Mouse (Mus musculus) splenic B cell, adult 2 months (primary cell): ENCODE results near the gene Tbc1d23.
"Not testable (repeated sequence)": the region's sequence is repeated elsewhere in the genome, so short reads cannot be mapped to it uniquely, and the experiment has no call there.

Source experiments
- DNase-seq: peaks from one replicate; pipeline ENCODE4 v3.0.0-alpha.2; 2011; ENCODE audit warnings: low read depth, low spot score
- H3K27me3 ChIP-seq: 2 replicates; pipeline ENCODE4 v1.6.1; 2012; ENCODE audit warnings: mild to moderate bottlenecking, low read length, moderate library complexity, mixed read lengths; ENCODE audit not compliant: control insufficient read depth, poor library complexity, insufficient read depth, severe bottlenecking
- H3K36me3 ChIP-seq: 2 replicates; pipeline ENCODE4 v1.6.1; 2012; ENCODE audit warnings: mild to moderate bottlenecking, low read length, moderate library complexity, mixed read lengths; ENCODE audit not compliant: control insufficient read depth, poor library complexity, insufficient read depth, severe bottlenecking

The Tbc1d23 gene

DNA sequence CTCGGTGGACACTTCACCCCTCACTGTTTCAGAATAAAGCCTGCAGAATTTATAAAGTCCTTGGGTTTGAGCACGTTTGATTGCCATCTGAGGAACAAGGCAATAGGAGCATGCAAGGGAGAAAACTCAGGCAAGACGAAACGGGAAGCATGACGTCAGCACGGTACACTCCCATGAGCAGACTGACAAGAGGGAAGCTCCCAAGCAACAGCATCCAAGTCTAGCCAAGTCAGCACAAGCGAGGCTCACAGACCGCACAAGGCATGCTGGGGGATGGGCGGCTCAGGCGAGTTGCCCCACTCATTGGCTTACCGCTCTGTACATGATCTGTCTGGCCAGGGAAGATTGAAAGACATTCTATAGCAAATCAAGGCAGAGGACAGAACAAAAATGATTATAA is 50.1 kb downstream of the Tbc1d23 start:
- DNase-seq = no peak
- Histone ChIP-seq H3K27me3 (no peaks in the 10 kb centered on the region; the same call in 1 of the 2 replicates), H3K36me3 (peaks cover 7% of the 10 kb centered on the region)

DNA sequence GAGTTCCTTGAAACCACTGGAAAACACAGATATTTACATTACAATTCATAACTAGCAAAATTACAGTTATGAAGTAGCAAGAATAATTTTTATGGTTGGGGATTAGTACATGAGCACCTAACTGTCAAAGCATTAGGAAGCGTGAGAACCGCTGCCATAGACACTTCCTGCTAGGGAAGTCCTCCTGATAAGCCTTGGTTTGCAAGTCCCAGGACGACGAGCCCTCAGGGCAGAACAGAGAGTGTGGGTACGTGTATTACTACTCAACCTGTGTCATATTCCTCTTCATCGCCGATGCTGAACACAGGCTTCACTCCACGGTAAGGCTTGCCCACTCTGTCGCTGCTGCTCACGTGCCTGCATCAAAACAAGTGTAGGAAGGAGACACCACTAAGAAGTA is 53.6 kb downstream of the Tbc1d23 start:
- no peak for DNase-seq
- Histone ChIP-seq H3K27me3 (no peaks in the 10 kb centered on the region), H3K36me3 (peaks cover 2% of the 10 kb centered on the region)

DNA sequence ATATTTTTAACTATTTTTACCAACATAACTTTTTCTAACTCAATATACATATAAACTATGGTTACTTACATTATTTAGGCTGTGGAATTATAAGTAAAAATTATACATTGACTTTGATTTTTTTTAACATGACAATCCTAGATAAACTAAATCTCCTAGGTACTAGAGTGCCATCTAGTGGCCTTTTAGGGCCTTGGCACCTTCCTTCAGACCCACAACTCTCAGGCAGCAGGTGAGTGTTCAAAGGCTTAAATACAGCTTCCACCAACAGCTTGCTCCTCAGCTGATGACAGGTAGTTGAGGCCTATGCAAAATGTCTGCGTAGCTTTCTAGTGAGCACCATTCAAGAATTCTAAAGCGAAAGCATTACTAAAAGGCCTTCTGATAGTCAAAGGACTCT is 54.0 kb downstream of the Tbc1d23 start:
- Histone ChIP-seq H3K36me3 (peaks cover 2% of the 10 kb centered on the region), H3K27me3 (no peaks in the 10 kb centered on the region)
- peak; percentile 70 for DNase-seq

DNA sequence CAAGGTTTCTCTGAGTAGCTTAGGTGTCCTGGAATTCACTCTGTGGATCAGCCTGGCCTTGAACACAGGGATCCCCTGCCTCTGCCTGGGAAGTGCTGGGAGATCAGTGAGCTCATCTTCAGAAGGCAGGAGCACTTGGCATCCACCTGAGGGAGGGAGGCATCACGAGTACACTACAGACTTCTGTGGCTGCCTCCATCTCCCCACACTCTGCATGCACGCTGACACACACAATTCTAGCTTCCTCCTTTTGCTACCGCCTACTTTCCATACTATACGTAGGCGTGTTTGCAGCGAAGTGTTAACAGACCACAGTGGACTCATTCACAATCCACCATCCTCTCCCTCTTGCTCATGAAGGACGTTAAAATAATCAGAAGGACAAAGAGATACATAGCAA is 55.0 kb downstream of the Tbc1d23 start:
- Histone ChIP-seq H3K27me3 (no peaks in the 10 kb centered on the region), H3K36me3 (peaks cover 4% of the 10 kb centered on the region)
- DNase-seq = peak; percentile 11

DNA sequence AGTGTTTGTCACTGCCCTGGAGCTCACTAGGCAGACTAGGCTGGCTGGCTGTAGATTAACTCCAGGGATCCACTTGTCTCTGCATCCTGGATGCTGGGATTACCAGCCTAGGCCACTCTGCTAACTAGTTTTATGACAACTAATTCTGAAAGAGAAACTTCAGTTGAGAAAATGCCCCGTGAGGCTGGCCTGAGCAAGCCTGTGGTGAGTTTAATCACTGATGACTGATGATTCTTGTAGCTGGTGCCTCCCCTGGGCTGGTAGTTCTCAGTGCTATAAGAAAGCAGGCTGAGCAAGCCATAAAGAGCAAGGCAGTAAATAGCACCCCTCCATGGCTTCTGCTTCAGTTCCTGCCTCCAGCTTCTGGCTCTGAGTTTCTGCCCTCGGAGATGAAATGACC is 55.6 kb downstream of the Tbc1d23 start:
- DNase-seq = no peak
- Histone ChIP-seq H3K36me3 (peaks cover 1% of the 10 kb centered on the region; the same call in 1 of the 2 replicates), H3K27me3 (no peaks in the 10 kb centered on the region)

DNA sequence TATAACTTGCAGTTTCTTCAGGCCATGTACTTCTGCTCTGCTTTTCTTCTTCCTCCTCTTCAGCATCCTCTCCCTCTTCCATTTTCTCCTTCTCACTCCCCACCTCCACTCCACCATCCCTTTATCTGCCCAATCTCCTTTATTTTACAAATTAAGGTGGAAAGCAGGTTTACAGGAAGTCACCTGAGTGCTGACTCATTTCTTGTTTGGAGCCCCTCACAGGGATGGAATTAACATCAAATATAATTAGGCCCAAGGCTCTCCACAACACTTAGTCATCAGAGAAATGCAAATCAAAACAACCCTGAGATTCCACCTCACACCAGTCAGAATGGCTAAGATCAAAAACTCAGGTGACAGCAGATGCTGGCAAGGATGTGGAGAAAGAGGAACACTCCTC is 56.8 kb downstream of the Tbc1d23 start:
- H3K36me3 ChIP-seq, H3K27me3 ChIP-seq, DNase-seq: not testable (repeated sequence)

DNA sequence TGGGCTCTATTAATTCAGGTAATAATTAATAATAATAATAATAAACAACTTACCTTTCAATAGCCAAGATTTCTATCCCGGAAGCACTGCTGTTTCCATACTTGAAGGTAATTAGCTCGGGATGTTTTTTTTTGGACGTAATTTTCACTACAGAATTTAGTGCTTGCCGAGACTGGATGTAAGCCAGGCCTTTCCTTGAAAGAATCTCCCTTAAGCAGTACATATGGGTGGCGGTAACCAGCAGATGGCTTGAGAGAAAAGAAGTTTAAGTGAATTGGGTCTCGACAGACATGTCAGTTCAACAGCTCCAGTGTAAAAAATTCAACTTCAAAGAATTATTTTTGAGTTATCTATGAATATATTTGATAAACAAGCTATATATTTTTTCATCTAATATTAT is 59.7 kb downstream of the Tbc1d23 start:
- Histone ChIP-seq H3K36me3 (peaks cover 1% of the 10 kb centered on the region; the same call in 1 of the 2 replicates), H3K27me3 (no peaks in the 10 kb centered on the region)
- no peak for DNase-seq

DNA sequence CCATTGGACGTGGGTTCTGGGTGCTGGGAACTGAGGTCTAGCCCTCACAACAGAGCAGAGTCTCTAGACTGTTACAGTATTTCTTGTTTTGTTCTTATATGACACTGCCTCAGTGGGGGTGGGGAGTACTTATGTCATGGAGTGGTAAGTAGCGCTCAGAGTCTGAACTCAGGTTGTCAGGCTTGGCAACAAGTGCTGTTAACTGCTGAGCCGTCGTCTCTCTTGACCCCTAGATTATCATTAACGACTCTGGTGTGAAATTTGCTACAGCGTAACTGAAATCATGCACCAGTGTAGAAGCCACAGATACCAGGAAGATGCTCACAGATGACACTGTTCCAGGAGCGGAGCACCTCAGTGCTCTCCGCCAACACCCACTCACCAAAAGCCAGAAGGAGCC is 60.1 kb downstream of the Tbc1d23 start:
- no peaks in the 10 kb centered on the region for H3K27me3 ChIP-seq
- H3K36me3 ChIP-seq = peaks cover 1% of the 10 kb centered on the region; the same call in 1 of the 2 replicates
- DNase-seq = no peak

DNA sequence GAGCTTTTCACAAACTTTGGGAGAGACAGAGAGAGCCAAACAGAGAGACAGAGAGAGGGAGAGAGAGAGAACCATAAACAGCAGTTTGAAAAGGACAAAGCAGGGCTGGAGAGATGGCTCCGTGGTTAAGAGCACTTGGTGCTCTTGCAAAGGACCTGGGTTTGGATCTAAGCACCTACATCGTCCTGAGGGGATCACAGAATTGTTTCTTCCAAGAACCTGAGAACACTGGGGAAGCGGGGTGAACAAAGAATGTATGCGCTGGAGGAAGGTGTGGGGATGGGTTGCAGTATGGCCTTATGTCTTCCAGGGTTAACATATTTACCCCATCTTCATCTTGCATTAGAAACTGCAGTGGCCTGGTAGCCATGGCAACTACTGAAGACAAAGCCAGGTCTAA is 63.1 kb downstream of the Tbc1d23 start:
- Histone ChIP-seq H3K36me3 (peaks cover 1% of the 10 kb centered on the region; the same call in 1 of the 2 replicates), H3K27me3 (no peaks in the 10 kb centered on the region)
- no peak for DNase-seq

DNA sequence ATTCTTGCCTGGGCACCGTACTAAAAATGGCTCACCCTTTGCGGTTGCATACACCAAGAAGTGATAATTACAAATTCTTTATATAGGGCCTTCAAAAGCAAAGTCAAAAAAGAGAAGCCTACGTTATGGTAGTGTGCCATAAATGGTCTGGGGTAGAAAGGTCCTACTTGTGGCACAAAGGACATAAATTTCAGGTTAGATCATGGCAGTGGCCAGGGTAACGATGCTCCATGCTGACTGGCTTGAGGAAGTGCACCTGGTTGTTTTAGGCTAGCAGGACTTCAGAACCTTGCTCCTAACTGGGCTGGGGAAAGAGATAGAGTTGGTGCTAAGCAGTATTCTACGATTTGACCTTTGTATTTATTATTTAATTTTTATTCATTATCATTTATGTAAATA is 63.8 kb downstream of the Tbc1d23 start:
- DNase-seq = no peak
- Histone ChIP-seq H3K36me3 (peaks cover 1% of the 10 kb centered on the region; the same call in 1 of the 2 replicates), H3K27me3 (no peaks in the 10 kb centered on the region)

DNA sequence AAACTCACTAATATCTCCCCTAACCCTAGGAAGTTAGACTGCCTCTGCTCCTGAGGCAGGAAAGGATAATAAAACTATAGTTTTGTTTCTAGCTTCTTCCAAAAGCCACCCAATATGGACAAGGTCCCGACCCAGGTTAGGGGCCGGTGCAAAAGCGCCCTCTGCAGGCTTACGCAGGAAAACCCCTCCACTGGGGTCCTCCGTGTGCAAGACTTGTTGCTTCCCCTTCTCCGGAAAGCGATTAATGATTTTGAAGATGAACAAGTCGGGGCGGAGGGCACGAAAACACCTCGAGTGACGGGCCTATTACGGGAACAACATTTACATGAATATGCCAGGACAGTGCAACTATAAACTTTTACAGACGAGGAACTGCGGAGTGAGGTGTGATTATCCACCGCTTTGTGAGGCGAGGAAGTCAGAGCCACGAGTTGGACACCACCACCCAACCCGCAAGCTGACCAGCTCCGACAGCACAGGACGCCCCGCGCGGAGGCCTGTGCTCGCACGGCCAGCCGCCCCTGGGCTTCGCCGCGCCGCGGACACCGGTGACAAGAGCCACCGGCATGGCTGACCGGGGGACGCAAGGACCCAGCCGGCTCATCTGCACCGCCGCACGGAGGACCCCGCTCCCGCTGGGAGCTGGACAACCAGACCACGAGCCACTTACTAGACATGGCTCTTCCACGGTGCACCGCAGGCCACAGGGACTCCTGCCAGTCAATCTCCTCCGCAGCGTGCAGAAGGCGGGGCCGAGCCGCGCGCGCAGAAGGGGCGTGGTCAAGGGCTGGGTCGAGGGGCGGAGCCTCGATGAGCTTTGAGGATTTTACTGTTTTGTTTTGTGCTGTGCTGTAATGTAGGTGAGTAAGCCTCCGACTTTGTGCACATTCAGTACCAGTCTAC is 64.4 kb downstream of the Tbc1d23 start, which contains the start of gene Nit2:
Gene Nit2, minus strand, starts transcription at position 731 of the 903 bp plus-strand sequence.
- Histone ChIP-seq H3K27me3 (no peaks in the 10 kb centered on the region), H3K36me3 (peaks cover 1% of the 10 kb centered on the region; the same call in 1 of the 2 replicates)
- DNase-seq = peak; percentile 93

DNA sequence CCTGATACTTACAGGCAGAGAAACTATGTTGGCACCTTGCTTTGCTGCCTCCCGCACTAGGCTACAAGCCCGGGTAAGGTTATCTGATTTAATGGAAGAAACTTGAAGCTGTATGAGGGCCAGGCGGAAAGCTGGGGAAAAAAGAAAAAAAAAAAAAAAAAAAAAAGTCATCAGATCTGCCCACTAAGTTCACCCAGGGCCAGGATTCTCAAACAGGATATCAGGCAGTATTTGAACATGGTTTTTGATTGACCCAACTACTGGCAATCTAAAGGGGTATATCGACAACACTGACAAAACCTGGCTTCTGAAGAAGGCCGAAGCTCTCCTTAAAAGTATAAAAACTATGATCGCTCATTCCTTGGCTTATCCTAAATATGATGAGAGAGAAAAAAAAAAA is 65.2 kb downstream of the Tbc1d23 start:
- no peak for DNase-seq

DNA sequence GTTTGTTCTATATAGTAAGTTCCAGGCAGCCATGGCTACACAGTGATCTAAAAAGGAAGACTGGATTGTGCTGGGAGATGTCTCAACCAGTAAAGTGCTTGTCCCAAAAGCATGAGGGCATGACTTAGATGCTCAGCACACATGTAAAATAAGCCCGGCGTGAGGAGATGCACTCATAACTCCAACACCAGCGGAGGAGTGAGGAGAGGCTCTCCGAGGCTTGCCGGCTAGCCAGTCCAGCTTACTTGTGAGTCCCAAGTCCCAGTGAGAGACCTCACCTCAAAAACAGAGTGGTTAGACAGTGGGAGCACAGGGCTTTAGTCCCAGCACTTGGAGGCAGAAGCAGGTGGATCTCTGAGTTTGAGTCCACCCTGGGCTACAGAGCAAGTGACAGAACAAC is 66.1 kb downstream of the Tbc1d23 start:
- Histone ChIP-seq H3K36me3 (no peaks in the 10 kb centered on the region), H3K27me3 (no peaks in the 10 kb centered on the region)
- DNase-seq = no peak

More for the DNA sequence above, 65.2 kb downstream of the Tbc1d23 start:
- no peaks in the 10 kb centered on the region for H3K27me3 ChIP-seq
- no peaks in the 10 kb centered on the region; the same call in 1 of the 2 replicates for H3K36me3 ChIP-seq

DNA sequence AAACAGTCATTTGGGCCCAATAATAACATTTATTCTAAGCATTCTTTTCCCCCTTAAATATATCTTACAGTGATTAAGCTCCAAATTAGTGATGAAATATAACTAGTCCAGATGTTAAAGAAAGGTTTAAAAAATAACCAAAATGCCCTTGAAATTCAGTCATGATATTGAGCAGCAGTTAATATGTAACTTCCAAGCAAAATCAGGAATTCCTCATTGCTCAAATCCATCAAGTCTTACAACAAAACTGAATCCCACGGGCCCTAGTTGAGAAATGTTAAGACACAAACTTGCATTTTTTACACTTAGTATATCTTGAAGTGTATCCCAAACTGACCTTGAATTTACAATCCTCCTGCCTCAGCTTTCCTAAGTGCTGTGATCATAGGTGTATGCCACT is 67.6 kb downstream of the Tbc1d23 start:
- no peaks in the 10 kb centered on the region for H3K36me3 ChIP-seq
- no peak for DNase-seq
- no peaks in the 10 kb centered on the region for H3K27me3 ChIP-seq

DNA sequence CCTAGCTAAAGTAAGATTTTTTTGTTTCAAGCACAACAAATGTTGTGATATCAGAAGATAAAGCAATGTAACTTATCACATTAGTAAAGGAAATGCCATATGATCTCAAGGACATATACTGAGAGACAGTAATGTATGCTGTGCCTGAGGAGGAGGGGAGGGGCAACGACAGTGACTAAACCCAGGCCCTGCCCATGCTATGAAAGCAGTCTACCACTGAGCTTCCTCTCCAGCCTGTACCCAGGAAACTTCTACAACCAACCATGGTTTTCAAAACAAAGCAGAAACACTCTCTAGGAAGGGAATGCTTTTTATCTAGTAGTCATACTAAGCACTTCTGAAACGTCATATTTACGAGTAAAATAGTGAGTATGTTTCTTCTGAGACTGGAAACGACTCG is 68.5 kb downstream of the Tbc1d23 start:
- Histone ChIP-seq H3K27me3 (no peaks in the 10 kb centered on the region), H3K36me3 (no peaks in the 10 kb centered on the region)
- no peak for DNase-seq
